Mouse (Mus musculus): ENCODE results near the gene Amotl2. TPM values are rescaled to one million over a fixed set of nuclear protein-coding genes. Genes with fewer than 3 reads are reported as not detected.

Amotl2 gene
- total and polyA plus RNA-seq, 3 experiments, result 25.9 to 66.3 (median 56.5) TPM

GRCm38 (mm10) chr9:102727662-102728468 is 11.4 kb downstream of the Amotl2 start:
- Histone ChIP-seq H3K27ac (peak overlapping the region; percentile 94), H3K27me3 (ENCODE audit: control insufficient read depth, insufficient read depth, low read length) (no peaks in the 10 kb centered on the region), H3K9ac (ENCODE audit: low read depth, low read length) (no peak overlapping the region), H3K4me3 (no peak overlapping the region), H3K4me1 (ENCODE audit: control insufficient read depth, insufficient read depth, low read length) (peaks cover 41% of the 10 kb centered on the region), H3K36me3 (ENCODE audit: control insufficient read depth, insufficient read depth, low read length) (peaks cover 79% of the 10 kb centered on the region), H3K79me2 (replicated peaks; ENCODE audit: control insufficient read depth, insufficient read depth, low read length) (no peaks in the 10 kb centered on the region; the same call in 1 of the 2 replicates)
- TF ChIP-seq CTCF (IDR thresholded peaks at IDR 0.05), result no peak
- TF ChIP-seq POLR2A (IDR thresholded peaks at IDR 0.05; ENCODE audit: insufficient read depth, low read depth, low read length), result no peak
- peak in 1 of 2 experiments; percentile 37 for DNase-seq
- intact Hi-C loops (cut with DNase I), result loop anchor here (2.0 kb wide), 1 partner anchor 29 kb away; no protein-coding TSS in a partner anchor
- 65% methylated on average over 25 of the region's 25 CpGs for WGBS

GRCm38 (mm10) chr9:102728469-102728747 is 11.9 kb downstream of the Amotl2 start:
- no peak for DNase-seq
- TF ChIP-seq CTCF (IDR thresholded peaks at IDR 0.05) (no peak), POLR2A (IDR thresholded peaks at IDR 0.05; ENCODE audit: insufficient read depth, low read depth, low read length) (no peak), EP300 (IDR thresholded peaks at IDR 0.05; ENCODE audit: insufficient read depth, low read depth, low read length) (no peak)
- Histone ChIP-seq H3K4me1 (ENCODE audit: control insufficient read depth, insufficient read depth, low read length) (peaks cover 38% of the 10 kb centered on the region), H3K36me3 (ENCODE audit: control insufficient read depth, insufficient read depth, low read length) (peaks cover 77% of the 10 kb centered on the region), H3K9ac (ENCODE audit: low read depth, low read length) (no peak overlapping the region), H3K27ac (no peak overlapping the region), H3K4me3 (no peak overlapping the region), H3K27me3 (ENCODE audit: control insufficient read depth, insufficient read depth, low read length) (no peaks in the 10 kb centered on the region), H3K79me2 (replicated peaks; ENCODE audit: control insufficient read depth, insufficient read depth, low read length) (no peaks in the 10 kb centered on the region; the same call in 1 of the 2 replicates)
- WGBS, result 88% methylated on average over 9 of the region's 9 CpGs
- intact Hi-C loops (cut with DNase I), result no loop called here

GRCm38 (mm10) chr9:102729093-102729845 is 12.8 kb downstream of the Amotl2 start:
- Histone ChIP-seq H3K79me2 (replicated peaks; ENCODE audit: control insufficient read depth, insufficient read depth, low read length) (no peaks in the 10 kb centered on the region; the same call in 1 of the 2 replicates), H3K4me1 (ENCODE audit: control insufficient read depth, insufficient read depth, low read length) (peaks cover 33% of the 10 kb centered on the region), H3K27me3 (ENCODE audit: control insufficient read depth, insufficient read depth, low read length) (no peaks in the 10 kb centered on the region), H3K4me3 (no peak overlapping the region), H3K27ac (no peak overlapping the region), H3K36me3 (ENCODE audit: control insufficient read depth, insufficient read depth, low read length) (peaks cover 73% of the 10 kb centered on the region), H3K9ac (ENCODE audit: low read depth, low read length) (0 out of 2 replicates have a peak overlapping the region, but pooled peaks have one; percentile 17)
- TF ChIP-seq EP300 (IDR thresholded peaks at IDR 0.05; ENCODE audit: insufficient read depth, low read depth, low read length), result no peak
- TF ChIP-seq POLR2A (IDR thresholded peaks at IDR 0.05; ENCODE audit: insufficient read depth, low read depth, low read length), result no peak
- TF ChIP-seq CTCF (IDR thresholded peaks at IDR 0.05), result no peak
- DNase-seq, result no peak
- intact Hi-C loops (cut with DNase I), result no loop called here
- WGBS, result 73% methylated on average over 21 of the region's 21 CpGs

- Histone ChIP-seq H3K27me3 (ENCODE audit: control insufficient read depth, insufficient read depth, low read length) (no peaks in the 10 kb centered on the region), H3K36me3 (ENCODE audit: control insufficient read depth, insufficient read depth, low read length) (peaks cover 66% of the 10 kb centered on the region), H3K9ac (ENCODE audit: low read depth, low read length) (no peak overlapping the region), H3K79me2 (replicated peaks; ENCODE audit: control insufficient read depth, insufficient read depth, low read length) (no peaks in the 10 kb centered on the region; the same call in 1 of the 2 replicates), H3K27ac (no peak overlapping the region), H3K4me3 (no peak overlapping the region), H3K4me1 (ENCODE audit: control insufficient read depth, insufficient read depth, low read length) (peaks cover 28% of the 10 kb centered on the region)
- TF ChIP-seq CTCF (IDR thresholded peaks at IDR 0.05) (no peak), EP300 (IDR thresholded peaks at IDR 0.05; ENCODE audit: insufficient read depth, low read depth, low read length) (no peak), POLR2A (IDR thresholded peaks at IDR 0.05; ENCODE audit: insufficient read depth, low read depth, low read length) (no peak)
- no peak for DNase-seq
- intact Hi-C loops (cut with DNase I), result no loop called here
- WGBS, result 66% methylated on average over 14 of the region's 14 CpGs
These were observed 13.5 kb downstream of the Amotl2 start for GRCm38 (mm10) chr9:102729876-102730413.

- no peak overlapping the region; the same call in 1 of the 2 replicates for H3K27ac ChIP-seq
- 41% methylated on average over 7 of the region's 7 CpGs for WGBS
- intact Hi-C loops (cut with DNase I), result no loop called here
- H3K9ac ChIP-seq (ENCODE audit: low read depth, low read length), result no peak overlapping the region
- DNase-seq, result no peak
- H3K36me3 ChIP-seq (ENCODE audit: control insufficient read depth, insufficient read depth, low read length), result peaks cover 55% of the 10 kb centered on the region
- no peaks in the 10 kb centered on the region; the same call in 1 of the 2 replicates for H3K79me2 ChIP-seq (replicated peaks; ENCODE audit: control insufficient read depth, insufficient read depth, low read length)
- H3K27me3 ChIP-seq (ENCODE audit: control insufficient read depth, insufficient read depth, low read length), result no peaks in the 10 kb centered on the region
- TF ChIP-seq POLR2A (IDR thresholded peaks at IDR 0.05; ENCODE audit: insufficient read depth, low read depth, low read length), result no peak
- TF ChIP-seq EP300 (IDR thresholded peaks at IDR 0.05; ENCODE audit: insufficient read depth, low read depth, low read length), result no peak
- peaks cover 21% of the 10 kb centered on the region for H3K4me1 ChIP-seq (ENCODE audit: control insufficient read depth, insufficient read depth, low read length)
- H3K4me3 ChIP-seq, result no peak overlapping the region
These were observed 14.6 kb downstream of the Amotl2 start for GRCm38 (mm10) chr9:102731044-102731471.
